Mouse (Mus musculus) G1E (cell line): ENCODE data around the gene Apba1.

ENCODE experiments used
- CTCF ChIP-seq: IDR thresholded peaks from 2 replicates; pipeline ENCODE4 v1.5.1; 2012; ENCODE audit warnings: low read depth, low read length, inconsistent platforms, mixed read lengths
- TAL1 ChIP-seq: conservative IDR thresholded peaks from 2 replicates; pipeline ENCODE4 v1.6.1; 2012; ENCODE audit warnings: low read depth, low read length, inconsistent platforms, mixed read lengths

DNA sequence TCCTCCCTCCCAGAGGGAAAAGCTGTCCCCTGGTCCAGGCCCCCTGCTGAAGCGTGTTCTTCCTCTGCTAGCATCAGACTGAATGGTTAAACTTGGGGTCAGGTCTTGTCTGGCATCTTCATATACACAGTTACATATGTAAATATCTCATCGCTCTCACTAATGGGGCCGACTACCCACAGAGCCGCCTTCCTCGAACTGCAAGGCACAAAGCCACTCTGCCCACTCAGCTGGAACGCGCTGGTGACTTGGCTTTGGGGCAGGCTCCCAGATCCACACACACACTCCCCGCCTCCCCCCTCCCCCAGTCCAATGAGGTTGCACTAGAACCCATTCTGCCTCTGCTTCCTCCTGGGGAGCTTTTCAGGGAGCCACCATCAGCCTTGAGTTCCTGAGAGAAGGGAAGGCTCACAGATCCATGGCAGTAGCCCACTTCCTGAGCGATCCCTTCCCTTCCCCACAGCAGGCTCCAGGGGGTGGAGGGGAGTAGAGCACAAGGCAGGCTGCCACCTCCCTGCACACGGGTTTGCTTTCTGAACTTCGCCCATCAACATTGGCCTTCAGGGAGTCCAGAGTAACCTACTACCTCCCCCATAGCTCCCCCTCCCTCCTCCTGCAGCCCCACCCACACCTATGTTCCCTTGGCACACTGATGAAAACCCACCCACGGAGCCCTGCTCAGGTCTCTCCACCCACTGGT lies 189.8 kb downstream of the Apba1 start:
- TF ChIP-seq CTCF: no peak
- no peak for TF ChIP-seq TAL1
